Mouse (Mus musculus) ovary, adult 18-20 months (tissue): ENCODE measurements at regions not wholly inside any gene's neighbourhood (a gene's known extent, or its start where the extent isn't known, plus 50 kb on each side); places are given as distances from the start of the nearest gene placed in this dataset.

Experiments
- DNase-seq: peaks from one replicate; pipeline ENCODE4 v3.0.0; 2022; ENCODE audit warnings: low spot score, mixed read lengths

- no peak for DNase-seq
Observed at GRCm38 (mm10) chr16:13045079-13045590, 64.3 kb upstream of the Ercc4 start.

GRCm38 (mm10) chr16:13046366-13047120, 62.9 kb upstream of the Ercc4 start:
- no peak for DNase-seq

GRCm38 (mm10) chr16:13049321-13049720, 60.2 kb upstream of the Ercc4 start:
- DNase-seq = no peak

- DNase-seq = no peak
Observed at GRCm38 (mm10) chr16:13050225-13050892, 59.1 kb upstream of the Ercc4 start.

- DNase-seq = no peak
Observed at GRCm38 (mm10) chr16:13054956-13055355, 54.5 kb upstream of the Ercc4 start.
